Mouse (Mus musculus): ENCODE data around the gene Phrf1. TPM values are rescaled to one million over a fixed set of nuclear protein-coding genes. Genes with fewer than 3 reads are reported as not detected.

Gene Phrf1
- polyA plus RNA-seq, 1 experiment from 2014 or later: 77.5 TPM

DNA sequence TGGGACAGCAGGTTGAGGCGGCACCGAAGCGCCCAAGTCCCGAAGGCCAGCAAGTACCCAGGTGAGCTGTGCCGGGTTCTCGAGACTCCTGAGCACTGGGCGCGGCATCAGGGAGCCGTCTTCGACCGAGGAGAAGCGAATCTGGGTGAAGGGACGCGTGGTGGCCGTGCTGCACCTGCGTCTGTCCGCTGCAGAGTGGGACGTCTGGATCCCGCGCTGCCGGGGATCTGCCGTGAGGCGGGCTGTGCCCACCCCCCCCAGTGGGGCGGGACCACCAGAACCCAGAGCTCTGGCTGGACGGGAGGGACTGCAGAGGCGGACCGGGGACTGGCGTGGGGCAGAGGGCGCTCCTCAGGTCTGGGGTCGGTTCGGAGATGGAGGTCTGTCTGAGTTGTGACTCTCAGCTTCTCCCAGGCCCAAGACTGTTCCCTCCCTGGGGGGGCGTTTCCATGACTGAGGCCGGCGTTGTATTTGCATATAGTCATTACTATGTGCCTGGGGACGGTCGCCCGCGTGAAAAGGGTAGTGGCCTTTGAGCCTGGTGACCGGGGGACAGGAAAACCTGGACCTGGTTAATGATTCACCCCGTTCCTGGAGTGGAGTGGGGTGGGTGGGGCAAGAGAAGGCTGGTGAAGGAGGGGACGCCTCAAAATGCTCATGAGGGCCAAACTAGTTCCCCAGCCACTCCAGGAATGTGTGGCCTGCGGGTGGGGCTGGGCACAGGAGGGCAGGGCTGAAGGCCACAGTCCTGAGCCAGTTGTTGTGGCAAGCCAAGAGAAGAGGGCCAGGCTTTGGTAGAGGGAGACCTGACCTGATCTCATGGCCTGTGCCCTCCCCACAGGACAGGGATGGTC lies 12.5 kb upstream of the Phrf1 start:
- ATAC-seq (ENCODE audit: low FRiP score, low TSS enrichment) (peak; percentile 62), DNase-seq (no peak)
- peaks cover 16% of the 10 kb centered on the region for H3K4me1 ChIP-seq (ENCODE audit: control insufficient read depth, insufficient read depth, low read length)
- WGBS: under 1% methylated on average over 42 of the region's 42 CpGs
- H3K36me3 ChIP-seq (ENCODE audit: control insufficient read depth, insufficient read depth, low read length): 0 out of 2 replicates have a peak, but pooled peaks cover 5% of the 10 kb centered on the region
- H3K4me2 ChIP-seq (ENCODE audit: low read length): peak overlapping the region; percentile 95
- peak overlapping the region; percentile 61 for H3K9ac ChIP-seq (replicated peaks; ENCODE audit: low read length)
- H3K4me3 ChIP-seq (replicated peaks; ENCODE audit: low read depth, low read length): peak overlapping the region; percentile 66
- no peaks in the 10 kb centered on the region for H3K27me3 ChIP-seq (ENCODE audit: control insufficient read depth, insufficient read depth, low read length)
- no peaks in the 10 kb centered on the region for H3K9me3 ChIP-seq (ENCODE audit: control insufficient read depth, low read length)
- H3K27ac ChIP-seq (replicated peaks; ENCODE audit: low read depth, low read length): peak overlapping the region; percentile 57; the same call in 1 of the 2 replicates

DNA sequence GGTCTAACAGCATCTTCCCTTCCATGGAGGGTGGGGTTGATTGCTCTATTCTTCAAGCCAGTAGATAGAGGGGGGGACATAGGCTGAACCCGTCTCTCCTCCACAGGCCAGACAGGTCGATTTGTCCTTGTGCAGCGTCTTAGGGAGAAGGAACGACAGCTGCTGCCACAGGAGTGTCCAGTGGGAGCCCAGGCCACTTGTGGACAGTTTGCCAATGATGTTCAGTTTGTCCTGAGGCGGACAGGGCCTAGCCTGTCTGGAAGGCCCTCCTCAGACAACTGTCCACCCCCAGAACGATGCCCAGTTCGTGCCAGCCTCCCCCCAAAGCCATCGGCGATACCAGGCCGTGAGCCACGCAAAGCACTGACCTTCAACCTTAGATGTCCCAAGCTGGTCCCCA lies 11.7 kb upstream of the Phrf1 start:
- ATAC-seq (ENCODE audit: low FRiP score, low TSS enrichment) (no peak), DNase-seq (no peak)
- H3K9me3 ChIP-seq (ENCODE audit: control insufficient read depth, low read length): no peaks in the 10 kb centered on the region
- peaks cover 18% of the 10 kb centered on the region for H3K4me1 ChIP-seq (ENCODE audit: control insufficient read depth, insufficient read depth, low read length)
- 89% methylated on average over 11 of the region's 11 CpGs for WGBS
- H3K27ac ChIP-seq (replicated peaks; ENCODE audit: low read depth, low read length): no peak overlapping the region
- peak overlapping the region; percentile 61; the same call in 1 of the 2 replicates for H3K9ac ChIP-seq (replicated peaks; ENCODE audit: low read length)
- H3K27me3 ChIP-seq (ENCODE audit: control insufficient read depth, insufficient read depth, low read length): no peaks in the 10 kb centered on the region
- H3K4me3 ChIP-seq (replicated peaks; ENCODE audit: low read depth, low read length): peak overlapping the region; percentile 66; the same call in 1 of the 2 replicates
- H3K36me3 ChIP-seq (ENCODE audit: control insufficient read depth, insufficient read depth, low read length): 0 out of 2 replicates have a peak, but pooled peaks cover 5% of the 10 kb centered on the region
- peak overlapping the region; percentile 95 for H3K4me2 ChIP-seq (ENCODE audit: low read length)

DNA sequence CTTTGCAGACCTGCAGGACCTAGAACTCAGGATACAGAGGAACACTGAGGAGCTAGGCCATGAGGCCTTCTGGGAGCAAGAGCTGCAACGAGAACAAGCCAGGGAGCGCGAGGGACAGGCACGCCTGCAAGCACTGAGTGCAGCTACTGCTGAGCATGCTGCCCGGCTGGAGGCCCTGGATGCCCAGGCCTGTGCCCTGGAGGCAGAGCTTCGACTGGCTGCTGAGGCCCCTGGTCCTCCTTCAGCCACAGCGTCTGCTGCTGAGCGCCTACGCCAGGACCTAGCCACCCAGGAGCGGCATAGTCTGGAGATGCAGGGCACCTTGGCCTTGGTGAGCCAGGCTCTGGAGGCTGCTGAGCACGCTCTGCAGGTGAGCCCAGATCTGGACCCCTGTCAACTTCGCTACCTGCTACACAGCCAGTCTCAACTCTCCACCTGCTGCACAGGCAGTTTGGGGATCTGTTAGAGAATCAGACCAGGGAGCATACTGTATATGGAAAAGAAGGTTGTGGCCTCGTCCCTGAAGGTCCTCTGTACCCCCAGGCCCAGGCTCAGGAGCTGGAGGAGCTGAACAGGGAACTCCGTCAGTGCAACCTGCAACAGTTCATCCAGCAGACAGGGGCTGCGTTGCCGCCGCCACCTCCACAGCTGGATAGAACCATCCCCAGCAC lies 11.1 kb upstream of the Phrf1 start:
- no peak overlapping the region for H3K27ac ChIP-seq (replicated peaks; ENCODE audit: low read depth, low read length)
- no peak overlapping the region for H3K4me3 ChIP-seq (replicated peaks; ENCODE audit: low read depth, low read length)
- peaks cover 23% of the 10 kb centered on the region for H3K4me1 ChIP-seq (ENCODE audit: control insufficient read depth, insufficient read depth, low read length)
- no peaks in the 10 kb centered on the region for H3K27me3 ChIP-seq (ENCODE audit: control insufficient read depth, insufficient read depth, low read length)
- ATAC-seq (ENCODE audit: low FRiP score, low TSS enrichment) (no peak), DNase-seq (no peak)
- no peaks in the 10 kb centered on the region for H3K9me3 ChIP-seq (ENCODE audit: control insufficient read depth, low read length)
- no peak overlapping the region for H3K9ac ChIP-seq (replicated peaks; ENCODE audit: low read length)
- WGBS: 91% methylated on average over 17 of the region's 17 CpGs
- 0 out of 2 replicates have a peak, but pooled peaks cover 5% of the 10 kb centered on the region for H3K36me3 ChIP-seq (ENCODE audit: control insufficient read depth, insufficient read depth, low read length)
- no peak overlapping the region for H3K4me2 ChIP-seq (ENCODE audit: low read length)

DNA sequence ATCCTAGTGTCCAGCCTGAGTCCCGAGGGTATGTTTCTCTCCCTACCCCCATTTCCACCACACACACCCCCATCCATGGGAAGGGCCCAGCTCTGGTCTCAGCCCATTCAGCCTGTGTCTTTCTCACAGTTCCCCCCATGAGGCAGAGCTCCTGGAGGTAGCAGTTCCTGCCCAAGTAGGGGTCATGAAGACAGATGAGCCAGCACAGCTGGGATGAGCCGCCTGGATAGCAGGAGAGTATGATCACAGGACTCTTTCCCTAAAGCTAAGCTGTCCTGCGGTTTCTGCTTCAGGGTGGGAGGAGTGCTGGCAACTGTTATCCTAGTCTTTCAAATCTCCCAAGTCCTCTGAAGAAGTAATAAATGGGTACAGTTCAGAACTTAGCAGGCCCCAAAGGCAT lies 10.4 kb upstream of the Phrf1 start:
- Histone ChIP-seq H3K4me1 (ENCODE audit: control insufficient read depth, insufficient read depth, low read length) (peaks cover 28% of the 10 kb centered on the region), H3K9ac (replicated peaks; ENCODE audit: low read length) (no peak overlapping the region), H3K9me3 (ENCODE audit: control insufficient read depth, low read length) (no peaks in the 10 kb centered on the region), H3K27me3 (ENCODE audit: control insufficient read depth, insufficient read depth, low read length) (no peaks in the 10 kb centered on the region), H3K4me2 (ENCODE audit: low read length) (no peak overlapping the region), H3K4me3 (replicated peaks; ENCODE audit: low read depth, low read length) (no peak overlapping the region), H3K36me3 (ENCODE audit: control insufficient read depth, insufficient read depth, low read length) (0 out of 2 replicates have a peak, but pooled peaks cover 5% of the 10 kb centered on the region), H3K27ac (replicated peaks; ENCODE audit: low read depth, low read length) (no peak overlapping the region)
- ATAC-seq (ENCODE audit: low FRiP score, low TSS enrichment) (no peak), DNase-seq (no peak)
- WGBS: 89% methylated on average over 3 of the region's 3 CpGs

DNA sequence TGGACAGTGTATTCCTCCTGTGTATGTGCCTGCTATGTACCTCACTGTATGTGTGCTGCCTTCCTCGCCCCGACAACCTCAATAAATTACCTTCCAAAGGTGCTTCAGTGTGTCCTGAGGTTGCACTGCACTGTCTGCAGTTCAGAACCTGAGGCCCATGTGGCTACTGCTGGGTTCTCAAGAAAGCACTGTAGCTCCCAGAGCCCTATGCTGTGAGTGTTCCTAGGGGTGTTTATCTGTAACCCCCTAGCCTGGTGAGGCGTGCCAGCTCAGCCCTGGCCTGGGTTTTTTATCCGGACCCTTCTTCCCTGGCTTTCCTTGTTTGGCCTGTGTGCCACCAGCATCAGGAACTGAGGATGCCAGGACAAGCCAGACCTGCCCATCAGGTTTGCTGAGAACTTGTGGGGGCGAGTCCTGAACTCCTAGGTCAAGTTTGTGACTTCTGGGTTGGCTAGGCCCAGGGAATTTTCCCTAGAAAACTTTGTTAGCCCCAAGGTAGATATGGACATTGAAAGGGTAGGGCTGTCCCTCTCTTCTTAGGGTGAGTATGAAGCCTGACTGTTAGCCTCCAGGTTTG lies 9.9 kb upstream of the Phrf1 start:
- H3K36me3 ChIP-seq (ENCODE audit: control insufficient read depth, insufficient read depth, low read length): 0 out of 2 replicates have a peak, but pooled peaks cover 5% of the 10 kb centered on the region
- no peak overlapping the region for H3K4me3 ChIP-seq (replicated peaks; ENCODE audit: low read depth, low read length)
- ATAC-seq (ENCODE audit: low FRiP score, low TSS enrichment): no peak
- H3K4me1 ChIP-seq (ENCODE audit: control insufficient read depth, insufficient read depth, low read length): peaks cover 28% of the 10 kb centered on the region
- H3K9ac ChIP-seq (replicated peaks; ENCODE audit: low read length): no peak overlapping the region
- H3K9me3 ChIP-seq (ENCODE audit: control insufficient read depth, low read length): no peaks in the 10 kb centered on the region
- no peak for DNase-seq
- no peak overlapping the region for H3K27ac ChIP-seq (replicated peaks; ENCODE audit: low read depth, low read length)
- H3K27me3 ChIP-seq (ENCODE audit: control insufficient read depth, insufficient read depth, low read length): no peaks in the 10 kb centered on the region
- no peak overlapping the region for H3K4me2 ChIP-seq (ENCODE audit: low read length)
- 93% methylated on average over 5 of the region's 5 CpGs for WGBS

DNA sequence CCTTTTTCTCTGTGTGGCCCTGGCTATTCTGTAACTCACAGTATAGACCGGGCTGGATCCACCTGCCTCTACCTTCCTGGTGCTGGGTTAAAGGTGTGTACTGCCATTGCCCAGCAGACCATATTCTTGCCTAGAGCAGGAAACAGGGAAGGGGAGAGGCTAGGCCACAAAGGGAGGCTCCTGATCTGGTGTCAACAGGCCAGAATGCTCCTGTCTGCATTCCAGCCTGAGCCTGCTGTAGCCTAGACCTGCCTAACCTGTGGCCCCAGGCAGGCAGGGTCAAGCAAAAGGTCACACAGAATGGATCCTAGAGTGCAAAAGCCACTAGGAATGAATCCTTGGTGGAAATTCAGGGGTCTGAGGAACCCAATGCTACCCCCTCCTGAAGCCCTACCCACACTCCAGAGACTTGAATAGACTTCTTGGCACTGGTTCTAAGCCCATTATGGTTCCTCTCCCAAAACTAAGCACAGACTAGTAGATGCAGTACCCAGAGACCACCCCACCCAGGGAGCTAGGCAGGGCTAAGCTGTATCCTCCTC lies 9.0 kb upstream of the Phrf1 start:
- H3K4me2 ChIP-seq (ENCODE audit: low read length): no peak overlapping the region
- DNase-seq (no peak), ATAC-seq (ENCODE audit: low FRiP score, low TSS enrichment) (no peak)
- H3K9me3 ChIP-seq (ENCODE audit: control insufficient read depth, low read length): no peaks in the 10 kb centered on the region
- no peak overlapping the region for H3K4me3 ChIP-seq (replicated peaks; ENCODE audit: low read depth, low read length)
- peaks cover 27% of the 10 kb centered on the region for H3K4me1 ChIP-seq (ENCODE audit: control insufficient read depth, insufficient read depth, low read length)
- no peaks in the 10 kb centered on the region for H3K27me3 ChIP-seq (ENCODE audit: control insufficient read depth, insufficient read depth, low read length)
- H3K9ac ChIP-seq (replicated peaks; ENCODE audit: low read length): no peak overlapping the region
- no peak overlapping the region for H3K27ac ChIP-seq (replicated peaks; ENCODE audit: low read depth, low read length)
- H3K36me3 ChIP-seq (ENCODE audit: control insufficient read depth, insufficient read depth, low read length): 0 out of 2 replicates have a peak, but pooled peaks cover 5% of the 10 kb centered on the region
- 100% methylated on average over 1 of the region's 1 CpGs for WGBS

DNA sequence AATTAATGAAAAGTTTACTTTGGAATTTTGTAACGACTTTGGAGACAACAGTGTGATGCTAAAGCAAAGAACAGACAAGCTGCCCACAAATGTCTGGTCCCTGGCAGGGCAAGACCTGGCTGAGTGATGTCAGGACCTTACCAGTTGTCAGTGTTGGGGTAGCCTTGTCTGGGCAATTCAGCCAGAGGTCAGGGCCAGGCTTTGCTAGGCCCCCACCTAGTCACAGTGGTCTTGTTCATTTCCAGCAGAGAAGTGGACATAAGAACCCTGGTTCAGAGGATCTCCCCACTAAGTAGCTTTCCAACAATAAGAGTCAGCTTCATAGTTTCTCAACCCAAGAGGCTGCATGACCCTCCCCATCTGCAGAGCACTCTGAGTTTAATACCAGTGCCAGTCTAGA lies 8.2 kb upstream of the Phrf1 start:
- Histone ChIP-seq H3K27ac (replicated peaks; ENCODE audit: low read depth, low read length) (no peak overlapping the region), H3K36me3 (ENCODE audit: control insufficient read depth, insufficient read depth, low read length) (0 out of 2 replicates have a peak, but pooled peaks cover 5% of the 10 kb centered on the region), H3K4me3 (replicated peaks; ENCODE audit: low read depth, low read length) (no peak overlapping the region), H3K27me3 (ENCODE audit: control insufficient read depth, insufficient read depth, low read length) (no peaks in the 10 kb centered on the region), H3K9me3 (ENCODE audit: control insufficient read depth, low read length) (no peaks in the 10 kb centered on the region), H3K4me2 (ENCODE audit: low read length) (no peak overlapping the region), H3K4me1 (ENCODE audit: control insufficient read depth, insufficient read depth, low read length) (peaks cover 21% of the 10 kb centered on the region), H3K9ac (replicated peaks; ENCODE audit: low read length) (no peak overlapping the region)
- ATAC-seq (ENCODE audit: low FRiP score, low TSS enrichment) (no peak), DNase-seq (no peak)
- 84% methylated on average over 1 of the region's 1 CpGs for WGBS

DNA sequence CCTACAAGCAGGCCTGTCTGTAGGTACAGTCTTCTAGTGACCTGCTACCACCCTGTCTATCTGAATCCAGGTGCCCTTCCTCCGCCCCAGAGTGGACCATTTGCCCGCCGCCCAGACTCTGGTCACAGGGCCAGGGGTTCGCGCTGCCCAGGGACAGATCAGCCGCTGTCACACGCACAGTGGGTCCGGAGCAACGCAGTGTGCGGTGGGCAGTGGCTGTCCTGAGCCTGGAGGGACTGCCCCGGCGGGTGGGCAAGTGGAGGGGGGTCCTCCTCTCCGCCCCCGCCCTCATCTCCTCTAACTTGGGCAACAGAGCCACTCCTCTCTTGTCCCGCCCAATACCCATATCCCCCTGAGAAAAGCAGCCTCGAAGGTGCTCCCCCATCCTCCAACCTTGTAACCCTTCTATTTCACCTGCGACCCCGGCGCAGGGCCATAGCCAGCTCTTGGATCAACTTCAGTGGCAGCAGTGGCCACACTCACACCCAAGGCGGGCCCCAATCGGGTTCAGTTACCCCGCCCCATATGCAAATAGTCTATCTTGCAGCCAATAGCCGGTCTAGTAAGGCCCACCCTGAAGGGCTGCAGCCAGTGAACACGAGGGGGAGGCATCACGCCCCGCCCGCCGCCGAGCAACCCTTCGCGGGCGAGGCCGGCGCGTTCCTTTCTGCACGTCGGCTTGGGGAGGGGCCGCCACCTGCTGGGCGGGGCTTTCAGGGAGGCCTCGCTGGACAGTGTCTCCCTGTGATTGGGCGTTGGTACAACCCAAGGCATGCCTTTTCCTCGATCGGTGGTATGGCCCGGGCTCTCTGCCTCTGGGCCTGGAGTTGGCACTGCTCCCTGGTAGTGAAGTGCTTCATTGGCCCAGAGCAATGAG lies 7.1 kb upstream of the Phrf1 start:
- peak; percentile 98 for DNase-seq
- H3K9me3 ChIP-seq (ENCODE audit: control insufficient read depth, low read length): no peaks in the 10 kb centered on the region
- H3K9ac ChIP-seq (replicated peaks; ENCODE audit: low read length): peak overlapping the region; percentile 48
- H3K4me2 ChIP-seq (ENCODE audit: low read length): peak overlapping the region; percentile 69
- WGBS: 2% methylated on average over 44 of the region's 44 CpGs
- peak overlapping the region; percentile 33 for H3K4me3 ChIP-seq (replicated peaks; ENCODE audit: low read depth, low read length)
- 0 out of 2 replicates have a peak, but pooled peaks cover 5% of the 10 kb centered on the region for H3K36me3 ChIP-seq (ENCODE audit: control insufficient read depth, insufficient read depth, low read length)
- H3K27me3 ChIP-seq (ENCODE audit: control insufficient read depth, insufficient read depth, low read length): no peaks in the 10 kb centered on the region
- H3K27ac ChIP-seq (replicated peaks; ENCODE audit: low read depth, low read length): peak overlapping the region; percentile 78
- peaks cover 17% of the 10 kb centered on the region for H3K4me1 ChIP-seq (ENCODE audit: control insufficient read depth, insufficient read depth, low read length)
- ATAC-seq (ENCODE audit: low FRiP score, low TSS enrichment): peak; percentile 97
